Mouse (Mus musculus) layer of hippocampus, adult 2 months (tissue): ENCODE results near the gene Tulp2. TPM values are rescaled to one million over a fixed set of nuclear protein-coding genes. Genes with fewer than 3 reads are reported as not detected.

ENCODE experiments used
- DNase-seq, 2 experiments: peaks; one replicate each; pipeline ENCODE4 v3.0.0; 2022; ENCODE audit warnings: low spot score in 2 of 2
- H3K27ac ChIP-seq: fragments of 200-600 bp; 2 replicates; pipeline ENCODE4 v1.8.1; 2022
- H3K4me3 ChIP-seq: fragments of 200-600 bp; 2 replicates; pipeline ENCODE4 v1.8.1; 2022; ENCODE audit warnings: mild to moderate bottlenecking
- CTCF ChIP-seq: fragments of 200-600 bp; conservative IDR thresholded peaks from 2 replicates; pipeline ENCODE4 v1.8.1; 2022; ENCODE audit warnings: antibody characterized with exemption, mild to moderate bottlenecking, moderate library complexity
- total RNA-seq, 2 experiments: library from RNA; stranded (reverse); gene quantifications; 2 replicates each; pipeline ENCODE4 v1.2.3; 2021

Gene Tulp2
- total RNA-seq, 2 experiments from 2014 or later = not detected

GRCm38 (mm10) chr7:45451344-45451982 lies 30.2 kb upstream of the Tulp2 start:
- H3K27ac ChIP-seq = peak overlapping the region; percentile 86
- peak; percentile 84 to 91 for DNase-seq
- peak; percentile 96 for TF ChIP-seq CTCF
- H3K4me3 ChIP-seq = peak overlapping the region; percentile 53

- TF ChIP-seq CTCF = no peak
- Histone ChIP-seq H3K4me3 (no peak overlapping the region), H3K27ac (no peak overlapping the region)
- DNase-seq = no peak
Observed at GRCm38 (mm10) chr7:45454971-45455370, 26.7 kb upstream of the Tulp2 start.

- Histone ChIP-seq H3K27ac (peak overlapping the region; percentile 72; the same call in 1 of the 2 replicates), H3K4me3 (no peak overlapping the region)
- TF ChIP-seq CTCF = no peak
- no peak for DNase-seq
Observed at GRCm38 (mm10) chr7:45455932-45456696, 25.6 kb upstream of the Tulp2 start.

DNA sequence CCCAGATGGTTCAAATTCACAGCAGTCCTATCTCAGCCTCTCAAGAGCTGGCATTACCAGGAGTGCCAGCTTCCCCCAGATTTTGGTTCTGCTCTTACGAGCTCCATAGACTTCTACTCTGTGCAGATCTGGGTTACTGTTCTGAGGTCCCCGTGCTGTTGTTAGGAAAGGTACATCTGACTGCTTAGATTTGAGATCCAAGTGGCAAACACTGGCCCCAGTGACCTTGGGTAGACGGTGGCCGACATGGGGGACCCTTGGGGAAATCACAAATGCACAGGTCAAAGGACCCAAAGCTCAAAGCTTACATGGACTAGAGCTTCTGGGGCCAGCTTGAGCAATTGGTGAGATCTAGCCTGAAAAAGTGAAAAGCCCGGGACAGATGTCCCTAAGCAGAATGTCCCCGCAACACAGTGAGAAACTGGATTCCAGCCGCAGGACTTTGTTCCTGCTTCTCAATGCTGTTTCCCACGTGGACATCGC lies 24.9 kb upstream of the Tulp2 start:
- H3K27ac ChIP-seq = peak overlapping the region; percentile 72
- H3K4me3 ChIP-seq = no peak overlapping the region; the same call in 1 of the 2 replicates
- no peak for DNase-seq
- no peak for TF ChIP-seq CTCF

- no peak for TF ChIP-seq CTCF
- DNase-seq = no peak
- Histone ChIP-seq H3K27ac (peak overlapping the region; percentile 72), H3K4me3 (peak overlapping the region; percentile 96)
Observed at GRCm38 (mm10) chr7:45457204-45458060, 24.2 kb upstream of the Tulp2 start.

DNA sequence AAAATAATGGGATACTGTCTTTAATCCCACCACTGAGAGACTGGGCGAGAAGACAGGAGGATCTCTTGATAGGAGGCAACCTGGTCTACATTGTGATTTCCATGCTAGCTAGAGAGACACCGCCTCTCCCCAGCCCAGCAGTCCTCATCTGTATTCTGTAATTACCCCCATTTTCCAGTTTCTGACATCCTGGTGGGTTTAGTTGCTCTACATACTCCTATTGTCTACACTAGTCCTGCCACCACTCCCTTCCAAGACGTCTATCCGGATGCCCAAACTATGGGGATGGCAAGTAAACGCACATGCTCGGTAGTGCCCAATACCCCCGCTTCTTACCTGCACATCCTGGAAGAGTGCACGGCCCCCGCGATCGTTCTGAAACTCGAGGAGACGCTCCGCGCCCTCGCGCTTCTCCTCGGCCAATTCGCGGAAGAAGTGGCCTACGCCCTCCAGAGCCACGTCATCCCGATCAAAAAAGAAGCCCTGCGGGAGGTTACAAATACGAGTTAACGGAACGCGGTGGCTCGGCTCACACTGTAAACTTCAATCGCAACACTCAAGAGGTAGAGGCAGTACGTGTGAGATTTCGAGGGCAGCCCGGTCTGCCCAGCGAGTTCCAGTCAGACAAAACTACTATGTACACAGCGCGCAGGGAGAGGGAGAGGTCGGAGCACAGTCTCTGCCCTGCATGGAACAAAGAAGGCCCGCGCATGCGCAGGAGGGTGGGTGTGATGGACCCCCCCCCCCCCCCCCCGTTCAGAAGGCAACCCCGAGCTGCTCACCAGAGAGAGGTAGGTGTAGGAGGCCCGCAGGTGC lies 22.7 kb upstream of the Tulp2 start:
- TF ChIP-seq CTCF = no peak
- peak overlapping the region; percentile 96 for H3K4me3 ChIP-seq
- peak; percentile 57 to 79 for DNase-seq
- H3K27ac ChIP-seq = peak overlapping the region; percentile 94

DNA sequence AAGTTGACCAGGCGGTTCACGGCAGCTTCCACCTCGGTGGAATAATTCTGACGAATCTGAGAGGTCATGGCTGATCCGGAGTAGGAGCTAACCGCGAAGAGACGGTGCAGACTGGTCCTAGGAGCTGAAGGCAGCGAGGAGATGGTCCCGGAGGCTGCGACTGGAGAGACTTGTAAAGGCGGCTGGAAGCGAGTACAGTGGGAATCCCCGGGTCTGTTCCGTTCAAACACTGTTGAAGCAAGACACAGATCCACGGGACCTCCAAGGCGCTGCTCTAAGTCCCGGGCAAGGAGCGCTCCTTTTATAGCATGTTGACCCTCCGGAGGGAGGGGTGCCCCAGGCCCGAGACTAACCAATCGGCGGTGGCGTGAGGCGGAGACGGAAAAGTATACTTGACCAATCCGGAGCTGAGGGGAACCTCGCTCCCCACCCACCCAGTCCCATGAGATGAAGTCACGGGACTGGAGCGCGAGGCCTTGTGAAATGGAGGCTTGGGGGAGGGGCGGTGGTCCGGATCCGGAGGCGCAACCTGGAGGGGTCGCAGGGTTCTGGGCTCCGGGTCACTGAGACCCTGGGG lies 22.0 kb upstream of the Tulp2 start, which contains the start of gene Ftl1:
Gene Ftl1 (minus strand): TSS at position 321 of the 577 bp plus-strand sequence.
- peak; percentile 95 to 98 for DNase-seq
- Histone ChIP-seq H3K27ac (peak within 1 kb of the TSS; percentile 94), H3K4me3 (peak within 1 kb of the TSS; percentile 96)

- no peak for DNase-seq
- Histone ChIP-seq H3K4me3 (peak overlapping the region; percentile 96), H3K27ac (peak overlapping the region; percentile 94)
- TF ChIP-seq CTCF = no peak
Observed at GRCm38 (mm10) chr7:45460377-45460776, 21.3 kb upstream of the Tulp2 start.

DNA sequence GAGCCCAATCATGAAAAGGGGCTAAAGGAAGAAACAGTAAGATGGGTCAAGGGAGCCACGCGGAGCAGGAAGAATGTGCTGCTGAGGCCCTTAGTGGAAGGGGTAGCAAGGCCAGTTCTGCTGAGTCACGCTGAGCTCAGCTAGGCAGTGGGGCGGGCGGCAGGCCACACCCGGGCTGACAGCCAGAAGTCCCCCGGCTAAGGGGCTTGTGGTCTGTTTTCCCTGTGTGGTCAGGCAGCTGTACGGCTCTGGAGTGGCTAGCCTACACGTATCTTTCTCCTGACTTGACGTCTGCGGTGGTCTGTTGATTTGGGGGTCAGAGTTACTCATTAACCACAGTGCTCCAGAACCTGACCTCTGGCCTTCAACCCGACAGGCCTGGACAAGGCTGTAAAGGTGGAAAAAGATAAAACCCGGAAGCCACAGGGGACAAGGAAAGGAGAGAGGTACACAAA lies 20.8 kb upstream of the Tulp2 start:
- DNase-seq = no peak
- Histone ChIP-seq H3K4me3 (no peak overlapping the region), H3K27ac (peak overlapping the region; percentile 94)
- TF ChIP-seq CTCF = no peak

DNA sequence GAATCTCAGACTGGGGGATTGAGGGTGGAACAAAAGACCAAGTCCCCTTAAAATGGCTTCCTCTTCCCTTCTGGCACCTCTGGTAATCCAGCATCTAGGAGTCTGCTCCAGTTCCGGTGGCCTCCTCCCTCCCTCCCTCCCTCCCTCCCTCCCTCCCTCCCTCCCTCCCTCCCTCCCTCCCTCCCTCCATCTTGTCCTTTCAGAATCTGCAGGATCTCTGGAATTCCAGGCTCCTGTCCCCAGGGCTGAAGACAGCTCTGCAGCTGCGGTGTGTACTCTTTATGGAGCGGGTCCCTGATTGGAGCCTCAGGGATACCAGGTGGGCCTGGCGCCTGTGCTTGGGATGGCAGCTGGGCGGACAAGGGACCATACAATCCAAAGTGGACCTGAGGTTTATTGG lies 20.4 kb upstream of the Tulp2 start:
- DNase-seq = no peak
- no peak for TF ChIP-seq CTCF
- peak overlapping the region; percentile 94 for H3K27ac ChIP-seq
- no peak overlapping the region for H3K4me3 ChIP-seq

- TF ChIP-seq CTCF = no peak
- Histone ChIP-seq H3K27ac (no peak overlapping the region), H3K4me3 (no peak overlapping the region)
- no peak for DNase-seq
Observed at GRCm38 (mm10) chr7:45461781-45462180, 19.9 kb upstream of the Tulp2 start.

DNA sequence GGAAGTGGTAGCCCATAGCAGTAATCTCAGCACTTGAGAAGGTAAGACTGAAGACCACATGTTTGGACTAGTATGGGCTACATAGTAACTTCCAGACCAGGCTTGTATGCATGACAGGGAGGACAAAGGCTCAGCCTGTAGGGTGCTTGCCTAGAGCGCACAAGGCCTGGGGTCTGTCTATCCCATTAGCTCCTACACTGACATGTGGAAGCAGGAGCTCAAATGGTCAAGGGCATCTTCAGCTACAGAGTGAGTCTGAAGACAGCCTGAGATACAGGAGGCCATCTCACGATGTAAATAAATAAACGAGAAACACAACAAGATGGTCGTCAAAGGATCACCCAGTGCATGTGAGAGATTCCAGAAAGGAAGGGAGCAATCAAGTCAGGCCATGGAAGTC lies 19.4 kb upstream of the Tulp2 start:
- no peak for TF ChIP-seq CTCF
- no peak overlapping the region for H3K27ac ChIP-seq
- DNase-seq = no peak
- no peak overlapping the region for H3K4me3 ChIP-seq
